Mouse (Mus musculus) naive thymus-derived CD4-positive, alpha-beta T cell, adult 2 months (primary cell): ENCODE measurements around the gene Zfp663.

Source experiments
- DNase-seq: peaks from one replicate; pipeline ENCODE4 v3.0.0-alpha.2; 2011; ENCODE audit warnings: low read depth

Zfp663 gene

DNA sequence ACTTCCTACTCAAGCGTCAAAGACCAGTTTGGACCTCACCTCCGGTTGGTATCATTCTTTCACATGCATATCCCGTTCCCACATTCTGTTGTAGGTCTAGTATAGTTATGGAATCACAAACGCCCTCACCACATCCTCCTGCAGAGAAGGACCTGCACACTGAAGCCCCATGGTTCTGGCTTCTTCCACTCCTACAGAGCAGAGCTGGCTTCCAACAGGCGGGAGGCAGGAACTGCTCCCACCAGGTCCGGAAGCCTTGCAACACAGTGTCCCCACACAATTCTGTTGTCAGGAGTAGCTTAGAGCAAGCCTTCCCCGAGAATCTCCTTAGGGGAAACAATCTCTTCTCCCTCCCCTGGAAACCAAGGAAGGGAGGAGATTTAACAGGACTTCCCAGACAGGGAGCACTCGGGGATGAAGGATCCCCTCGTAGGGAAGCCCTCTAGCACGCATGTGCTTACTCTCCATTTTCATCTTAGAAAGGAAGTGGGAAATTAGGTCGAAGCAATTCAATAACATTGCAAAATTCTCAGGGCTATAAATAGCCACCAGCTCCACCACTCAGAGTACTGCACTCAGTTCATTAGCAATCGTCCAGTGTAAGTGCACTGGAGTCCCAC, 47.9 kb downstream of the Zfp663 start:
- DNase-seq = no peak

DNA sequence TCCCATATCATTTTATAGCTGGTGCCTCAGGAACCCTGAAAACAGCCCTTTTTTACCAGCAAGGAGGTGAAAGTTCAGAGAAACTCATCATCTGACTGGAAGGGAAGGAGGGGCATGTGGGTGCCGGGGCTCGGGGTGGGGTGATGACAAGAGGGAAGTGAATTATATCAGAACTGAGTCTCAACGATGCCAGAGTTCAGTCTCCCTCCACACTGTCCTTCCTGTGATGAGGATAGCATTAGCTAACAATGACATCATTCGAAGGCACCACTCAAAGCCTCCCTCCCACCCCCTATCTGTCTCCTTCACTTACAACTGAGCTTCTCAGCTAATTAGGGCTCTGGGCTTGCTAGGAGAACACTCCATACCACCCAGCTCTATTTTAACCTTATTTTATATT, 49.0 kb downstream of the Zfp663 start:
- DNase-seq = no peak

DNA sequence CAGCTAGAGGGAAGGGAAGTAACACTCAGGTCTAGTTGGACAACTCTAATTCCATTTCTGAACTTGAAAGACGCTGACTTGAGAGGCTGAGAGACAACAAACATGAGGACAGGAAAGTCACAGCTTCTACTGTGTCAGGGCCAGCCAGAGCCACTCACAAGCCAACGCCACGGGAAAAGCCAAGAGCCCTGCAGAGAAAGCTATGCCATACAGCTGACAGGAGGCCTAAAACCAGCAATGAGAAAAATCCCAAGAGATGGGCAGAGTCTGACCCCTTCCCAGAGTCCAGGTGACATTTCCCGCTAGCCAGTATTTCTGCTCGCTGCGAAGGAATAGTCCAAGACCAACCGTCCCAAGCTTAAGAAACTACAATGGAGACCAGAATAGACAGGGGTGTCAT, 49.6 kb downstream of the Zfp663 start:
- no peak for DNase-seq

DNA sequence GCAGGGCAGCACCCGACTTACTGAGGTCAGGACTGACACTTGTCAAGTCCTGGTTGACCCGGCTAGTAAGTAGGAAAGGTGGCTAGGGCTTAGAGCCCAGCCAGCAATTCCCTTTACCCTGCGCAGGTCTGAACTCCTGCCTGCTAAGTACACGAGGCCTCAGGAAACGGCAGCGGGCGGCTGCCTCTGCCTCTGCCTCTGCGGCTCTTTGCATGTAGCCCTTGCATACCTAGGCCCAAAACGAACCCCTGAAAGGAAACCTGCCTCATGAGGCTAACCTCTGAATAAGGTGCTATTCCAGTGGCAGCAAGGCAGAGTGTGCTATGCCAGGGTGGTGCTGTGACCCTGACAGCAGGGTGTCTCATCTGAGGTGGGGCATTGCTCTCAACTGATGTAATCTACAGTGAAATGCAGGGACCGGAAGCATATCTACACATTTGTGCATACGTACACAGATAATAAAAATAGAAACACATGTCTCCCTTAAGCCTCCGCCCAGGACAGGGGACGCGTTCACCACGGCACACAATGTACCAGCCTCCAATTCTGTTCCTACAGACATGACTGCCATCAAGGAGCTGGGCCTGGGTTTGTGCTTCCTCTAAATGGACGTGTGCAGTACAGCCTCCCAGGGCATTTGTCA, 50.8 kb downstream of the Zfp663 start:
- no peak for DNase-seq

DNA sequence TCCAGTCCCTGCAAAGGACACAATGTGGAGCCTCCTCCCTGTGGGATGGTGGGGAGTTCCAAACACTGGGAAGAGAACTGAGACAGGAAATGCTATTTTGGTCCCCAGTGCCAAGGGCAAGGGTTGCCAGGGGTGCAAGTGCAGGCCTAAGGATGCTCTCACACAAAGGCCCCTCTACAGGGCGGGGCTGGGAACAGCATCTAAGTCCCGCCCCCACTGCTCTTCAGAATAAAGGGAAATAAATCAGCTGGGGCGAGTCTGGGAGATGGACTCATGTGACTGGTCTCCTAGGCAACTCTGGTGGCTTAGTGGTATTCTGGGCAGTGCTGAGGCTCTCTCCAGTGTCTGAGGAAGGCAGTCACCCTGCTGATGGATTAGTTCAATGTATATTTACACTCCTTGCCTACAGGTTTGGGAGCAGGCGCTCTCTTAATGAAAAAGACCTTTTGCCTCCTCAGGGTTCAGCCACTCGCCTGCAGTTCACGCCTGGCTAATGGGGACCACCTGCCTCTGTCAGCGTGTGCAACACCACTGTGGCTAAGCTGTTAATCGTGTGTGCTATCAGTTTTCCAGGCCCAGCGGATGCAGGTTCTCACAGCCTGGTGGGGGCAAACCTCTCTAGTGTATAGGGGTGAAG, 51.6 kb downstream of the Zfp663 start:
- DNase-seq = no peak

DNA sequence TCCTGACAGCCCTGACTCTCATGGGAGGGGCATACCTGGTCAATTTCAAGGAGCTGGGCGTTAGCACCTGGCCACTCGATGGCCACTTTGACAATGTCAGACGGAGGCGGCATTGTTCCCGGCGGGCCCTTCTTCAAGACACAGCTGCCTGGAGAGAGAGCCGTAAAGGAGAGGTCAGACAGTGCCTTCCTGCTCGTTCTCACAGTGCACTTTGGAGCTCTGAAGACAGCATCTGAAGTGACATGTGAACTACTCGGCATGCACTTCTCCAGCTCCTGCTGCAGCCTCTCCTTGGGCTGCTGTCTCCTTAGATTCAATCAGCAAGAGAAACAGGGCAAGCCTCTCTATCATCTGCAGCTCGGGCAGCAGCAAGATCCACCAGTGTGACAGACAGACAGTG, 52.3 kb downstream of the Zfp663 start:
- DNase-seq = no peak

DNA sequence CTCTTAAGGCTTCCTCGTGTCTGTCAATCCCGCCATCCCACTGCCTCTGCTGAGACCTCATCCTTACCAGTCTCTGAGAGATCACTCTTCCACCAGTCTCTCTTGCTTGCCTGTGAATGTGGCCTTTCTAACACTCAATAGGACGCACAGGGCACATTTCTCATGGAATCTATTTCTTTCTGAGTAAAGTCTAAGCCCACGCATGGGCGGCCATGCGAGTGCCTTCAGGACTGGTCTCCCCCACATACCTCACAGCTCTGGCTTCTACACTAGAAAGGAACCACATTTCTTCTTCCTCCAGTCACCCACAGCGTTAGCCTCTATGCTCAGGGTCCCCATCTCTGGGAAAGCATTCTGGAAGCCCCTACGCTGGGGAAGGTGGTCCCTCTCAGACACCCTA, 54.3 kb downstream of the Zfp663 start:
- no peak for DNase-seq

DNA sequence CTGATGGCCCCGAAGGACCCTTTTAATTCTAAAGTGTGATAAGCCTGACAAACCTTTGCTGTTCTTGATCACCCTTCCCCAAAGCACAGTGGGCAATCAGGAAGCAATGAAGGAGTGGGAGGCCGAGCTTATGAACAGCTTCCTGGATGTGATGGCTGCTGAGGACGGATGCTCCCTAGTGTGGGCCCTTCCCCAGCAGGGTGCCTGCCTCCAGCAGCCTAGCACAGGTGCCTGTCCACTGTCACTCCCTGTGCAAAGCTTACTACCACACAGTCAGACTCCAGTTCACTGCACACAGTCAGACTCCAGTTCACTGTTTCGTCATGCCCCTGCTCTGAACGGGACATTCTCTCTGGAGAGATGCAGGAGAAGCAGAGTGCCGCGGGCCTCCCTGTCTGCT, 56.1 kb downstream of the Zfp663 start:
- DNase-seq = no peak

DNA sequence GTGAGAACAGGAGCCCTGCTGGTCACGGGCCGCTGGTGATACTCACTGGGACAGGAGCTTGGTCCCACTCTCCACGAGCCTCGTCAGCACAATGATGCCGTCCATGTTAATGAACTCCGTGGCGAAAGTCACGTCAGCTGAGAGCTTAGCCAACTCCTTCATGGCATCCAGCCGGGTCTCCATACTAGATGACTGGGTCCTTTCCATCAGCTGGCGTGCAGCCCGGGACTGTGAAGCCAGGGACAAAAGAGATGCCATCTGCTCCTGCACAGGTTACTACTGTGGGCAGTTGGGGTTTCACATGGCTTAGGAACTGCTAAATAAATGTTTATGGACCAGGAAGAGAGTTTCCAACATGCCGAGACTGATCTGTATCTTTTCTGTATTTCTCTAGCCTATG, 57.0 kb downstream of the Zfp663 start:
- no peak for DNase-seq

DNA sequence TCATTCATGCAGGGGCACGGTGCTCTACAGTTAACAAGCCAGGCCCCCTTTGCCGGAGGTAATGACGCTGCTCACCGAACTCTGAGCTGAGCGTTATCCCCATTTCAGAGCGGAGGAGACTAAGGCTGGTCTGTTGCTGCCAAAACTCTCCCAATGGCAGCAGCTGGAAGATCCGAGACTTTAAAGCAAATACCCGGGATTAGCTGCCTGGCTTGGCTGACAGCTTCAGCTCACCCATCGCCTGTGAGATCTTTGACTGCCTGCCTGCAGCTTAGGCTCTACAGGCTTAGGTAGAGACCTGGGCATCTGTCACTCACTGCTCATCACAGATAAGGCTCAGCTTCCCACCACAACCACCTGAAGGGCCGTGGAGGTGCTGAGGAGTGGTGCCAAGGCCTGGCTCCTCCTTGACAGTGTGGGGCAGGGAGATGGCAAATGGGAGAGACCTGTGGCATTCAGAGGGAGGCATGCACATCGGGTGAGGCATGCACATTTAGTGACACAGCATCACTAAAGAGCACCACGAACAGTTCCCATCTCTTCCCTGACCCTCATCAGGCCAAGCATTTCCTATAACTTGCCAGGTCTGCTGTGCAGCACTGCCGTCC, 57.6 kb downstream of the Zfp663 start:
- DNase-seq = no peak

DNA sequence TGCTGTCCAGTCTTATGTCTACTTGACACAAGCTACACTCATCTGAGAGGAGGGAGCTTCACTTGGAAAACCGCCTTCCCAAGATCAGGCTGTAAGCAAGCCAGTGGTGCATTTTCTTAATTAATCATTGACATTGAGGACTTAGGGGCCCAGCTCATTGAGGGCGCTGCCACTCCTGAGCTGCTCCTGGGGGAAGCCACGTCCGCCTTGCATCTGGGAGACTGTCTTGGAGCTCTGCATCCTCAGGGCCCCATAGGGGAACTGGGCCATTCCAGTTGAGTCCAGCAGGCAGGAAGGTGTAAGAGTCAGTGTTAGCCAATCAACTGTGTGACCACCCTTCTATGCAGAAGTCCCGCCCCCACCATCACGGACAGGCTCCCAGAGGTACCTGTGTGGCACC, 60.7 kb downstream of the Zfp663 start:
- DNase-seq = no peak

DNA sequence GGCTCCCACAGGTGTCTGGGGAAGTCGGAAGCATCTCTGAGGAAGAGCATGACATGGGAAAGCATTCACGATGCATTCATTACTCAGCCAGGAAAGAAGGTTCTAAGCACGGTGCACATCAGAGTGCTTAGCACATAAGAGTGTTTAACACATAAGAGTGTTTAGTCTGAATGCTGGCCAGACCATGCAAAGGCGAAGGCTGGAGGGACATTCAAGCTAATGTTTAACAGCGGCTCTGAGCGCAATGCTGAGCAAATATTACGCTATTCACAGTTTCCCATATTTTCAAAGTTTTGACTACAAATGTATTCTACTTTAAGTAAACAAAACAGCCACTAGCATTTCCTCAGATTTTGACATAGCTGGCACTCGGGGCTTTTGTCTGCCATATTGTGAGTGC, 63.1 kb downstream of the Zfp663 start:
- no peak for DNase-seq

DNA sequence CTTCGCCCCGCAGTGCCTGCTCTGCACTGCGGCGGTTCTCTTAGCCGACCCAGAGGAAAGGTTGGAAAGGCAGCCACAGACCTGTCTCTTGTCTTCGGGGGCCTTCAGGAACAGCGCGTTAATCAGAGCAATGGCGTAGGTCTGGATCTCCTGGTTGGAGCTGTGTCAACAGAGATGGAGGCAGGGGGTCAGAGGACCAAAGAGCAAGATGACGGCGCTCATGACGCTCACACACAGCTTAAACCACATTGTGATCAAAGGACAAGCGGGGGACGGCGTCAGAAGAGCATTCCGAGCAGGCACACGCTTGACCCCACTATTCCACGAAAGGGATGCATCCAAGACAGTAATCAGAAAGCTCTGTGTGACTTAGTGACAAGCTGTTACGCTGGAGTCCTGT, 63.7 kb downstream of the Zfp663 start:
- no peak for DNase-seq

DNA sequence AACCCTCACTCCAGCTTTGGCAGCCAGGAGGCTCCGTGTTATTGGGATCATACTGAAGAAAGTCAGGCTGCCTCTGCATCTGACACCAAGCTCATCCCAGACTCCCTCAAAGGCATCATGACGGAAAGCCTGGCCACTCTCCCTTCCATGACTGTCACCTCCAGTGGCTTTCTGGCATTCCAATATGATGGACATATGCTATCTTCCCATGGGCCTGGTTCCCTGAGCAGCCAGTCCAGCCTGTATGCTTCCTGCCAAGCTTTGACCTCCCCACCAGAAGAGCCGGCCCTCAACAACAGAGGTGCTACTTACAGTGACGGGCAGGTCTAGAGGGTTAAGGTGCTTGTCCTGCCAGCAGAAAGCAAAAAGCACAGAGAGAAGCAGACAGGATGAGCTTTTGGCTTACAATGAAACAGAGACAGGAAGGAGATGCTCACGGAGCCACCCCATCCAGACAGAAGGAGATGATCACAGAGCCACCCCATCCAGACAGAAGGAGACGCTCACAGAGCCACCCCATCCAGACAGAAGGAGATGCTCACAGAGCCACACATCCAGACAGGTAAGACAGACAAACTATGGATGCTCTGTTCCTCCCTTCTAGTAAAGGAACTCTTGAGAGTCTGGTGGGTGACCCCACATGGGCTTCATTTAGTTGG, 65.0 kb downstream of the Zfp663 start:
- no peak for DNase-seq

DNA sequence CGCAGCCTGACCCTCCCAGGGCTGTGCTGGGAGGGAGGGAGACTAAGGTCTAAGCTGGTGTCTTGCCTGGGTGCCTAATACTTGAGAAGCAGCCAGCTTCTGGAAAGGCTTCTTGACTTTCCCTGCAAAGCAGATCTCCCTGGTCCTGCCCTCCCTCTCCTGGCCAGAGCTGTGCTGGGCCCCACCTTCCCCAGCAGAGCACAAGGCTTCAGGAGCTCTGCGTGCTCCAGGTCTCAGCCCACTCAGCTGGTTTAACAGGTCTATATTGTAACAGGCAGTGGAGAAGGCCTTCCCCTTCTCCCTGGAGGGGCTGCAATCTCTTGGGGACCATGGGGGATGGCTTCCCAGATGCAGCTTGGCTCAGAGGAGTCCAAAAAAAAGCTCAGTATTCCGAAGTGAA, 67.1 kb downstream of the Zfp663 start:
- no peak for DNase-seq
